Mouse (Mus musculus) T-helper 2 cell (primary cell): Measurements from ENCODE around the gene Ints13.

Experiments
- in situ Hi-C: fragments of 300-600 bp; cut with MboI, MseI; formaldehyde crosslinking; loops from one replicate; pipeline ENCODE4 v1.15.1; 2025; ENCODE audit warnings: high pct_unique_total_duplicates

Gene Ints13

GRCm38 (mm10) chr6:146540386-146540785, 37.2 kb downstream of the Ints13 start:
- in situ Hi-C loops, result no loop called here

GRCm38 (mm10) chr6:146538661-146539060, 39.0 kb downstream of the Ints13 start:
- in situ Hi-C loops, result no loop called here

GRCm38 (mm10) chr6:146538071-146538470, 39.6 kb downstream of the Ints13 start:
- in situ Hi-C loops, result no loop called here

DNA sequence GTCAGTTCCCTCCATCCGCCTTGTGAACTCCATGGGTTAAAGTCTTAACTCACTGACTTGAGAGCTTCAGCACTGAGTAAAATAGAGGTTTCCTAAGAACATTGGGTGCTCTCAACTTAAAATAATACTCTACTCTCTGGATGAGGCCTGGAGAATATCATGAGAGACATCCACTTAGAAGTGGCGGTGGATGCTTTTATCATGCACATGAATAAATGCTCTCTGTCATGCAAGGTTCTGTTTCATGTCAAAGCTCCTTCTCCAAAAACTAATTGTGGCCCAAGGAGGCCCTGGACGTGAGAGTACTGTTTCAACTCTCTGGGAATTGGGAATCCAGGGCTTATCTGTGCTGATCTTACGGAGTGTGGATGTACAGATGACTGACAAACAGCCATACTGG, 40.5 kb downstream of the Ints13 start:
- in situ Hi-C loops, result no loop called here

DNA sequence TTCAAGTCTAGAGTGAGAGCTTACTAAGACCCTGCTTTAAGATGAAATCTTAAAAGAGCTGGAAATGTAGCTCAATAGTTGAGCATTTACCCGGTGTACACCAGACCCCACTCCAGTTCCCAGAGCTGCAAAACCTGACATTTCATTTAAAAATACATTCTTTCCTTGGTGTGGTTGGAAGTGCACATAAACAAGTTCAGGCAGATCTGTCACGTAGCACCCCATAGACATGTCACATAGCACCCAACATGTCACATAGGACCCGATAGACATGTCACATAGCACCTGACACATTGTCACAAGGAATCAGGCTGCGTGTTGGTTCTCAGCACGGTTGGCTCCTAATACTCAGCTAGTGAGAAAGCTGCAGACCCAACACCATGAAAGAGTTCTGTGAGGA, 42.1 kb downstream of the Ints13 start:
- in situ Hi-C loops, result no loop called here

DNA sequence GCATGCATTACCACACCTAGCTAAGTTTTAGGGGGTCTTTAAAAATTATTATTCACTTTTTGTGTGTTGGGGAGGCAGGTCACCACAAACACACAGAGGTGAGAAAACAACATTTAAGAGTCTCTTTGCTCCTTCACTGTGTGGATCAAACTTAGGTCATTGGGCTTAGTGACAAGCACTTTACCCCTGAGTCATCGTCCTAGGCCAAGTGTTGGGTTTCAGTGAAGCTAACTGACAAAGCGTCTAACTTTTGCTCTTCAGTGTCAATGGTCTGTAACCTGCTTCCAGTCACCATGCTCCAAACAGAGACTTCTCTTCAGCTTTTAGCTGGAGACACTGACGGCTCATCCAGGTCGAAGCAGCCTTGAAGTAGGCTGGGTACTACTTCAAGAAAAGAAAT, 44.5 kb downstream of the Ints13 start:
- in situ Hi-C loops, result no loop called here

GRCm38 (mm10) chr6:146530769-146531168, 46.9 kb downstream of the Ints13 start:
- in situ Hi-C loops, result no loop called here

DNA sequence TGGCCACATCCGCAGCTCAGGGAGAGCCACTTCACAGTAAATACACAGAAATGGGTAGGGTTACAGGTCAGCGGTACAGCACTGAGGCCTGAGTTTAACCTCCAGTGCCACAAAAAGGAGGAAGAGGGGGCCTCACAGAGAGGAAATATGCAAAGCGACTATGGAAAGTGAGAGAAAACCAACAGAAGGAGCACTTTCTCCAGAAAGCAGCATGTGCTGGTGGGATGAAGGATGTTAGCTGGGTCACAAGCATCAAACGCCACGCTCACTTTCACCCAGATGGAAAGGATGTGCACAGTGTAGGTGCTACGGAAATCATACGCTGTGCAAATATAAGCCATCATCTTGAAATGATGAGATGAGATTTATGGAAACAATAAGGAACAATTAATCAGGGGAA, 47.3 kb downstream of the Ints13 start:
- in situ Hi-C loops, result no loop called here

DNA sequence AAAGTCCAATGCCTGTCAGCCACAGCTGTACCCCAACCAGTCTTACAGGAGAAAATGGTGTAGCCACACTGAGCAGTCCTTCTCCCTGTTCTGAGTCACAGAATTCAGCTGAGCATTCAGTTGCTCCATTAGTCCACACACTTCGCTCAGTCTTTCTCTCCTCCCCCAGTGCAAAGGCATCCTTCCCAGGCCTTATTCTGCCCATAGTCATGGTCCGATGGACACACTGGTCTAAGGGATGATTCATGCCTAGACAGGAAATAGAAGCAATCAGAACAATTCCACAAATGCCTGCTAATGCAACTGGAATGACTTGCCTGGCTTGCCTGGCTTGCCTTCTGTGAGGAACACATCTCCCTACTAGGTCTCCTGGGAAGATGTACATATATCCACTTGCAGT, 50.1 kb downstream of the Ints13 start:
- in situ Hi-C loops, result no loop called here

- in situ Hi-C loops, result no loop called here
Measured at GRCm38 (mm10) chr6:146525500-146525899, 52.1 kb downstream of the Ints13 start.

GRCm38 (mm10) chr6:146521456-146522245, 56.0 kb downstream of the Ints13 start:
- in situ Hi-C loops, result loop anchor here (25.0 kb wide), 1 partner anchor 1259 kb away; the partner anchor contains the start of gene Kras

DNA sequence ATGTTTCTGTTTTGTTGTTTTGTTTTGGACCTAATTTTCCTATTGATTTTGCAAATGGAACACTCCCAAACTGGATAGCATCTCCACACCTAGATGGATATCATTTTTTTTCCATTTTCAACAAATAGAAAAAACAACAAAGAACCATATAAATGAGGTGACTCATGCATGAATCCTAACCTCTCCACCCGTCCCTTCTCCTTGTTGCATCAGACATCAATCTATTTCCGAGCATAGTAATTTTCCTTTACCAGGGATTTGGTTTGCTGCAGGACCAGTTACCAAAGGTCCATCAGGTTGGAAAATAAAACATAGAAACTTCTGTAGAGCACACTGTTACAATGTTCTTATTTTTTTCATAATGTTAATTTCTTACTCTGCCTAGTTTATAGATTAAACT, 58.6 kb downstream of the Ints13 start:
- in situ Hi-C loops, result loop anchor here (10.0 to 25.0 kb wide), 2 partner anchors 504 to 1257 kb away; partner anchors contain the start of gene Kras

DNA sequence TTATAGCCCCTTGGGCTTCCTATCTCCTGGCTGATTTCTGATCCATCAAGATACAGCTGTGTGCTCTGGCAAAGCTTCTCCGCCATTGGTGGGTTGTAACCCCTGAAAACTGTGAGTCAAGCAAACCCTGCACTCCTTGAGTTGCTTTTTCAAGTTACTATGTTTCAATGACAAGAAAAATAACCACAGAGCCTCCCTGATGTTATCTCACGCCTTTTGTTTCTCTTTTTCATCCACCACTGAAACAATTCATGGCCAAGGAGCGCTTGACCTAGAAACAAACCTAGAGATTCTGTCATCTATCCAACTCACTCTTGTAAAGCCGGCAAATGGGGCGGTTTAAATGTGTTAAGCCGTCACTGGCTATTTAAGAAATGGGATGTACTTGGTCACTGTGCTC, 61.7 kb downstream of the Ints13 start:
- in situ Hi-C loops, result loop anchor here (10.0 to 25.0 kb wide), 2 partner anchors 501 to 1254 kb away; partner anchors contain the start of gene Kras

GRCm38 (mm10) chr6:146514531-146514948, 63.1 kb downstream of the Ints13 start:
- in situ Hi-C loops, result loop anchor here (10.0 to 25.0 kb wide), 2 partner anchors 500 to 1252 kb away; partner anchors contain the start of gene Kras

DNA sequence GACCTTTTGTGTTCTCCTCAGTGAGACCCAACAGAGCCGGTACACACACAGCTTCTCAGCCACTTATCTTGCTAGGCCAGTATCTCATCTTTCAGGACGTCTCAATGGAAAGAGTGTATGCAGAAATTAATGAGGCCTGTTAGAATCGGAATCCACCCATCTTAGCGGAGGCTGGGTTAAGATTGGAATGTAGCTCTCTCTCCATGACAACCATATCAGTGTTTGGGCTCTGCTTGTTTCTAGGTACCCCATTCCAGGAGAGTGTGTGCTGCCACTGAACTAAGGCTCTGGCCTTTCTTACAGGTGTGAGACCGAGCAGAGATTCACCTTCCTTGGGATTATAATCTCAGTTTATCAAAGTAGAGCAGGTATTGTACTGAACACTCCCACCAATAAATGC, 63.7 kb downstream of the Ints13 start:
- in situ Hi-C loops, result loop anchor here (10.0 to 25.0 kb wide), 2 partner anchors 499 to 1252 kb away; partner anchors contain the start of gene Kras

GRCm38 (mm10) chr6:146513384-146513783, 64.3 kb downstream of the Ints13 start:
- in situ Hi-C loops, result loop anchor here (10.0 to 25.0 kb wide), 2 partner anchors 499 to 1251 kb away; partner anchors contain the start of gene Kras

DNA sequence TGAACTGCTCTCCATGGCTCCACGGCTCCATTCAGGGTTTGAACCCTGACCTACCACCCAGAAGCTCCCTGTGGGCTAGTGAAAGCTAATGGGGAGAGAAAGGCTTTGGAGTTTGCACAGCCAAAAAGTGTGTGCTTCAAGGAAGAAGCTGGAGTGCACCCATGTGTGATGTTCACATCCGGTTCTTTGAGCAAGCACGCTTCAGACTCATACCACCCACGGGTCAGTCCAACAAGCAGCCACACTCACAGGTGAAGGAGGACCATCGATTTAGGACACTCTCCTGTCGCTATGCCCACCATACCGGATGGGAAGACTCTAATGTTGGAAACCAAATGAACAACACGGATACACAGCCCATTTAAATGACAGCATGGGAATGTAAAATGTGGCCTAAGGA, 66.1 kb downstream of the Ints13 start:
- in situ Hi-C loops, result loop anchor here (10.0 to 25.0 kb wide), 2 partner anchors 497 to 1249 kb away; partner anchors contain the start of gene Kras

- in situ Hi-C loops, result loop anchor here (10.0 to 25.0 kb wide), 3 partner anchors 65 to 1248 kb away; partner anchors contain the start of genes Fgfr1op2, Ints13 and Kras
Measured at GRCm38 (mm10) chr6:146509891-146510290, 67.7 kb downstream of the Ints13 start.

- in situ Hi-C loops, result loop anchor here (10.0 to 25.0 kb wide), 2 partner anchors 70 to 1242 kb away; partner anchors contain the start of genes Fgfr1op2, Ints13 and Kras
Measured at GRCm38 (mm10) chr6:146504459-146504858, 73.2 kb downstream of the Ints13 start.

DNA sequence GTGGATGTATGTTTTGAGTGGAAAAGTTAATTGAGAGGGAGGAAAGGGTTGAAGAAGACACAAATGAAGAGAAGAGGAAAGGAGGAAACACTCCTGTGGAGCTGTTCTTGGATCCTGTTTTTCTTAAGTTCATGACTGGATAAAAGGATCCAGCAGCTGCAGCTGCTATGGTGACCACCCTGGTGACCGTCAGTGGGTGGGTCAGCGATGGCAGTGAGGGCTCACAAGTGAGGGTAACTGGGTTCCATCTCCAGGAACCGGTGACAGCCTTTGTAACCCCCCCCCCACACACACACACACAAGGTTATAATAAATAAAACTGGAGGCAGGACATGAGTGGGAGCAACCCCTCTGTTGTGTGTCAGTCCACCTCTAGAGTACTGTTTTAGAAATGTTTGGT, 74.8 kb downstream of the Ints13 start:
- in situ Hi-C loops, result loop anchor here (10.0 to 25.0 kb wide), 2 partner anchors 72 to 1241 kb away; partner anchors contain the start of genes Fgfr1op2, Ints13 and Kras

DNA sequence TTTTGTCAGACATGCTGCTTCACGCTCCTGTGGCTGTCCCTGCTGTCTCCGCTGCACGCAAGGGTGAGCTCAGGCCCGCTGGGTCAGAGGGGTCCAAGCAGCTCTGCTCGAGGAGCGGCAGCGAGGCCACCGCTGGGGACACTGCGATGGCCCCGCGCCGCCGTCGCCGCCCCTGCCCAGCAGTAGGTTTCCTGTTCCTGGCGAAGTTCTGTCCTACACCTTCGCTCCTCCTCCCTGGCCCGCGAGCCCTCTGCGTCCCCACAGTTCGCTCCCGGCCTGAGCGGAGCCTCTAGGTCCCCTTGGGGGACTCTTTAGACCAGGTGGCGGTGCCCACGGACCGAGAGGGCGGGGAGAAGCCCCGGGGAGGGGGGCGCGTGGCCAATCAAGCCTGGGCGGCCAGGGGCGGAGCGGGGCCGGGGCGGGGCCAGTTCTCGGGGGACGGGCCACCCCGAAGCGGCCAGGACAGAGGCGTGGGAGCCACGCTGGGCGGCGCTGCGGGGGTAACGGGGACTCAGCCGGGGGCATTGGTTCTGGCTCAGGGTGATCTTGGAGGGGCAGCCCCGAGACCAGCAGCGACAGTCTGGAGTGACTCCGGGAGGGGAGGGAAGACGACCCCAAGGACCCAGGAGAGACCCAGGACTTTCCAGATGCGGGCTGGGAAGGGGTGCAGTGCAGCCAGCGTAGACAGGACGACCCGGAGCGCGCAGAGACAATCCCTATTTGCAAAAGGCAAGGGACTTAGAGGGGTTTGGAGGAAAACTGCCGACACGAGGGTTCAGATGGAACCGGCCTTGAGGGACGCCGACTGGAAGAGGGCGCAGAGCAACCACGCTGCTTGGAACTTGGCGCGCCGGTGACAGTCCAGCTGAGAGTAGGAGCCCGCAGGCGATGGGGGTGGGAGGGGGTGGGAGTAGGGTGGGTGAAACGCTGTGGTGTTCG, 75.5 kb downstream of the Ints13 start, which contains the start of gene Itpr2:
TSS of gene Itpr2 (minus strand) at position 358 of the 939 bp plus-strand sequence.
- in situ Hi-C loops, result loop anchor here (10.0 to 25.0 kb wide), 2 partner anchors 73 to 1240 kb away; partner anchors contain the start of genes Fgfr1op2, Ints13 and Kras
